Mouse (Mus musculus) limb, embryonic 12.5 days (tissue): Measurements from ENCODE around the gene Kif18a. TPM values are rescaled to one million over a fixed set of nuclear protein-coding genes. Genes with fewer than 3 reads are reported as not detected.

Experiments
- ATAC-seq: fragments of 200-750 bp; cut with Nextera tagmentation; 2 replicates; pipeline ENCODE4 v1.8.0; 2017; ENCODE audit warnings: low read depth, moderate TSS enrichment; ENCODE audit not compliant: insufficient number of reproducible peaks, insufficient read depth, low FRiP score, low TSS enrichment
- H3K27ac ChIP-seq: fragments of 300-500 bp; sonication (generic); 2 replicates; pipeline ENCODE4 v1.5.1; 2016; ENCODE audit warnings: mild to moderate bottlenecking, moderate library complexity
- H3K27me3 ChIP-seq: fragments of 300-500 bp; sonication (generic); 2 replicates; pipeline ENCODE4 v1.6.1; 2016; ENCODE audit warnings: mild to moderate bottlenecking, moderate library complexity
- H3K36me3 ChIP-seq: fragments of 300-500 bp; sonication (generic); 2 replicates; pipeline ENCODE4 v1.6.1; 2016; ENCODE audit warnings: mild to moderate bottlenecking, moderate library complexity
- H3K4me1 ChIP-seq: fragments of 300-500 bp; sonication (generic); replicated peaks from 2 replicates; pipeline ENCODE4 v1.6.1; 2016
- H3K4me2 ChIP-seq: fragments of 300-500 bp; sonication (generic); 2 replicates; pipeline ENCODE4 v1.6.1; 2016; ENCODE audit warnings: mild to moderate bottlenecking, moderate library complexity
- H3K4me3 ChIP-seq: fragments of 300-500 bp; sonication (generic); replicated peaks from 2 replicates; pipeline ENCODE4 v1.5.1; 2016; ENCODE audit warnings: mild to moderate bottlenecking
- H3K9ac ChIP-seq: fragments of 300-500 bp; sonication (generic); replicated peaks from 2 replicates; pipeline ENCODE4 v1.6.1; 2016; ENCODE audit warnings: mild to moderate bottlenecking, moderate library complexity
- H3K9me3 ChIP-seq: fragments of 300-500 bp; sonication (generic); 2 replicates; pipeline ENCODE4 v1.6.1; 2016; ENCODE audit warnings: mild to moderate bottlenecking, moderate library complexity
- WGBS: fragments of 180-500 bp; shearing (Covaris S2); methylation state at CpG from one replicate; pipeline ENCODE4 v1.1.7; 2016; 5-methylcytosine and 5-hydroxymethylcytosine counted together
- polyA plus RNA-seq: library from polyadenylated mRNA; unstranded; fragments of >200 nt; fragmentation: Nextera tagmentation; extraction: Ambion mirVana; gene quantifications from 2 replicates; pipeline ENCODE4 v1.2.1, GENCODE M21; 2016

Kif18a gene
- polyA plus RNA-seq, result 28.5 and 29.5 TPM in 2 replicates

- H3K4me3 ChIP-seq, result peak within 1 kb of the TSS; percentile 72
- peak within 1 kb of the TSS; percentile 71 for H3K9ac ChIP-seq
- H3K4me2 ChIP-seq, result peak within 1 kb of the TSS; percentile 70
- no peaks in the 10 kb centered on the region for H3K36me3 ChIP-seq
- under 1% methylated on average over 51 of the region's 51 CpGs for WGBS
- ATAC-seq, result peak; percentile 97
- no peaks in the 10 kb centered on the region for H3K27me3 ChIP-seq
- H3K4me1 ChIP-seq, result peaks cover 10% of the 10 kb centered on the region
- peak within 1 kb of the TSS; percentile 80 for H3K27ac ChIP-seq
- no peaks in the 10 kb centered on the region for H3K9me3 ChIP-seq
Measured at GRCm38 (mm10) chr2:109280600-109281340, at the start of gene Kif18a, which contains the start of gene Mettl15. TSS of gene Kif18a (plus strand) at chr2:109280738. TSS of gene Mettl15 (minus strand) at chr2:109280748.

DNA sequence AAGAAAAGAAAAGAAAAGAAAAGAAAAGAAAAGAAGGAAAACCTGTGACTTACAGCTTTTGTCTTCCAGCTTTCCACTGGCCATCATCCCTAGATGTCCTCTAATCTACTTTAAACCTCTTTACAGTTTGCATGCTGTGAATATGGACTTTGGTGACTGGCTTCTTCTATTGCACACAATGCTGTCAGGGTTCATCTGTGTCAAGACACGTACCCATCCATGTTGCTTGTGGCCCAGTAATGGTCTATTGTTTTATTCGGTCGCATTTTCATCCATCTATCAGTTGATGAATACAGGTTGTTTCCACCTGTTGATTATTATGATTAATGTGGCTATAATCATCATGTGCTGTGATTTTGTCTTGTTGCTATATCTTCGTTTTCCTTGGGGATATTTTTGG is 46.7 kb upstream of the Kif18a start:
- H3K9me3 ChIP-seq, result no peaks in the 10 kb centered on the region
- no peak overlapping the region for H3K9ac ChIP-seq
- H3K4me1 ChIP-seq, result no peaks in the 10 kb centered on the region
- 84% methylated on average over 4 of the region's 4 CpGs for WGBS
- ATAC-seq, result no peak
- no peaks in the 10 kb centered on the region for H3K36me3 ChIP-seq
- no peaks in the 10 kb centered on the region for H3K27me3 ChIP-seq
- H3K4me2 ChIP-seq, result no peak overlapping the region
- H3K27ac ChIP-seq, result no peak overlapping the region
- H3K4me3 ChIP-seq, result no peak overlapping the region

DNA sequence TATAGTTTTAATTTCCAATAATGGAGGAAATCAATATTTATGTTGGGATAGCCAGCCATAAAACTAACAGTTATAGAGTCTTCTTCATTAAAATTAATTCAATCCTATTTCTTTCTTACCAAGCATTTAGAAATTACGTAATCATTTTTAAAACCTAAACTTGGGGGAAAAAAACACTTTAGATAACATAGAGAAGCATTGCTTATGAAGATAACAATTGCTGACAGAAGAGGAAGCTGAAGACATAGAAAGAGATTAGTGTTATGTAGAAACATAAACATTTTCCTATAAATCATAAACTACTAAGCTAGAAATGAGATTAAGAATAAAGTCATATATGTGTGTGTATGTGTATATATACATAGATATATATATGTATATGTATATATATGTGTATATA is 44.8 kb upstream of the Kif18a start:
- no peak overlapping the region for H3K4me2 ChIP-seq
- H3K9ac ChIP-seq, result no peak overlapping the region
- H3K36me3 ChIP-seq, result no peaks in the 10 kb centered on the region
- no peaks in the 10 kb centered on the region for H3K27me3 ChIP-seq
- WGBS, result 85% methylated on average over 1 of the region's 1 CpGs
- no peak for ATAC-seq
- no peaks in the 10 kb centered on the region for H3K4me1 ChIP-seq
- H3K27ac ChIP-seq, result no peak overlapping the region
- H3K9me3 ChIP-seq, result no peaks in the 10 kb centered on the region
- no peak overlapping the region for H3K4me3 ChIP-seq

- WGBS, result 22% methylated on average over 3 of the region's 3 CpGs
- Histone ChIP-seq H3K27me3 (no peaks in the 10 kb centered on the region), H3K4me3 (no peak overlapping the region), H3K4me1 (no peaks in the 10 kb centered on the region), H3K9ac (no peak overlapping the region), H3K36me3 (no peaks in the 10 kb centered on the region), H3K9me3 (no peaks in the 10 kb centered on the region), H3K27ac (no peak overlapping the region), H3K4me2 (no peak overlapping the region)
- ATAC-seq, result no peak
Measured at GRCm38 (mm10) chr2:109241947-109242346, 38.6 kb upstream of the Kif18a start.

- Histone ChIP-seq H3K9ac (no peak overlapping the region), H3K27ac (no peak overlapping the region), H3K4me2 (no peak overlapping the region), H3K9me3 (no peaks in the 10 kb centered on the region), H3K4me1 (no peaks in the 10 kb centered on the region), H3K27me3 (no peaks in the 10 kb centered on the region), H3K36me3 (no peaks in the 10 kb centered on the region), H3K4me3 (no peak overlapping the region)
- no peak for ATAC-seq
- WGBS, result 90% methylated on average over 1 of the region's 1 CpGs
Measured at GRCm38 (mm10) chr2:109262779-109263178, 17.8 kb upstream of the Kif18a start.

GRCm38 (mm10) chr2:109273098-109273497 is 7.4 kb upstream of the Kif18a start:
- no peaks in the 10 kb centered on the region for H3K36me3 ChIP-seq
- ATAC-seq, result no peak
- H3K9me3 ChIP-seq, result no peaks in the 10 kb centered on the region
- no peaks in the 10 kb centered on the region for H3K27me3 ChIP-seq
- no peak overlapping the region for H3K27ac ChIP-seq
- H3K4me1 ChIP-seq, result peaks cover 3% of the 10 kb centered on the region
- no peak overlapping the region for H3K9ac ChIP-seq
- 80% methylated on average over 1 of the region's 1 CpGs for WGBS
- H3K4me2 ChIP-seq, result no peak overlapping the region
- no peak overlapping the region for H3K4me3 ChIP-seq

DNA sequence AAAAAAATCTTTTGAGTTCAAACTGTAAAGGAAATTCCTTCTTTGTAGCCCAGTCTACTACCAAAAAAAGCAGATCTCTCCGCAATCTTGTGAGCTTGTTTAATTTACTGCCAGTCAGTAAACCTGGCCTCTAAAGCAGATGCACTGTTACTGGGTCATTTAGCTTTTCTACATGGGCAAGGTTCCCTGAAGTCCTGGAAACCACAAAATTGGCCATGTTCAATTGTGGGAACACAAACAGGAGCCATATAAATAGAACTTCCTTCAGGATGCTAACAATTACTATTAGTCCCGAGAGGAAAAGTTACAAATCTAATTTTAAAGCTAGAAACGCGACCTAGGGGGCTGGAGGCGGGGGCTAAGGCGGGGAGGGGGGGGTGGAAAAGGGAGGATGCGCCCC is 2.9 kb upstream of the Kif18a start:
- Histone ChIP-seq H3K36me3 (no peaks in the 10 kb centered on the region), H3K9ac (peak overlapping the region; percentile 68), H3K4me3 (peak overlapping the region; percentile 53), H3K27ac (peak overlapping the region; percentile 23; the same call in 1 of the 2 replicates), H3K4me1 (peaks cover 10% of the 10 kb centered on the region), H3K4me2 (peak overlapping the region; percentile 64), H3K27me3 (no peaks in the 10 kb centered on the region), H3K9me3 (no peaks in the 10 kb centered on the region)
- 3% methylated on average over 6 of the region's 7 CpGs for WGBS
- no peak for ATAC-seq

DNA sequence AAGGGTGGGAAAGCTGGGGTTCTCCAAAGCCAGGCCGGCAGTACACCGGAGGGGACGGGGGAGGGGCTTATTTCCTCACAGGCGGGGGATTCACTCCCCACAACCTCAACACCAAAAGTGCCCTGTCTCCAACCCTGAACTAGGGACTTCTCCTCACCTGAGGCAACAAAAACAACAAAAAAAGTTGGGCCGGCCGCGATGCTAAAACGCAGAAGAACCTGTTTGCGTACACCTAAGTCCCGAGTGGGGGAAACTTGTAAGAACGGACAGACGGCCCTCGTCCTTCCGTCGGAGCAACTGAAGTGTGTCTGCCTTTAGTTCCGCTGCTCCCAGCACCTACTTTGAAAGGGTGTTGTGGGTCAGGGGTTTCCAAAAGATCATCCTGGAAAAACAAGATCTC is 2.5 kb upstream of the Kif18a start:
- Histone ChIP-seq H3K27me3 (no peaks in the 10 kb centered on the region), H3K27ac (peak overlapping the region; percentile 23; the same call in 1 of the 2 replicates), H3K9ac (peak overlapping the region; percentile 68), H3K9me3 (no peaks in the 10 kb centered on the region), H3K36me3 (no peaks in the 10 kb centered on the region), H3K4me3 (peak overlapping the region; percentile 53), H3K4me1 (peaks cover 10% of the 10 kb centered on the region), H3K4me2 (peak overlapping the region; percentile 64)
- ATAC-seq, result no peak
- WGBS, result under 1% methylated on average over 16 of the region's 16 CpGs

- ATAC-seq, result no peak
- H3K27me3 ChIP-seq, result no peaks in the 10 kb centered on the region
- peak overlapping the region; percentile 13; the same call in 1 of the 2 replicates for H3K9ac ChIP-seq
- 8% methylated on average over 4 of the region's 4 CpGs for WGBS
- H3K36me3 ChIP-seq, result no peaks in the 10 kb centered on the region
- no peaks in the 10 kb centered on the region for H3K9me3 ChIP-seq
- no peak overlapping the region for H3K27ac ChIP-seq
- peaks cover 10% of the 10 kb centered on the region for H3K4me1 ChIP-seq
- peak overlapping the region; percentile 70 for H3K4me2 ChIP-seq
- H3K4me3 ChIP-seq, result peak overlapping the region; percentile 72
Measured at GRCm38 (mm10) chr2:109280272-109280599, 302 bp upstream of the Kif18a start.

DNA sequence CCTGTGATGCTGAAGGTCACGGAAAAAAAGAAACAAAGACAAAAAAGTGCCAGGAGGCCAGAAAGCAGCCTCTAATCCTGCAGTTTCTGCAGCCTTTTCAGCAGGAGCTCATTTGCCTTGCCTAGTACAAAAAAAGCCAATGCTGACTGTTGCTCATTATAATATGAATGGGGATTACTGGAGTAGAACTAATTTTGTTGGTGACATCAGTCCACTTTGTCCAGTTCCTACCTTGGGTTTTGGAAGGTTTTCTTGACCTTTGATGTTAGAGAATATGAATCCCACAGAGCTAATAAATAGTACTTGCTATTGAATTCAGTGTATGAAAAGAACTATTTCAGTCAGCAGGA is 778 bp downstream of the Kif18a start:
- H3K27me3 ChIP-seq, result no peaks in the 10 kb centered on the region
- H3K4me2 ChIP-seq, result peak overlapping the region; percentile 70
- no peaks in the 10 kb centered on the region for H3K36me3 ChIP-seq
- 0% methylated on average over 1 of the region's 1 CpGs for WGBS
- H3K4me3 ChIP-seq, result peak overlapping the region; percentile 72
- peak overlapping the region; percentile 80; the same call in 1 of the 2 replicates for H3K27ac ChIP-seq
- H3K9me3 ChIP-seq, result no peaks in the 10 kb centered on the region
- peaks cover 10% of the 10 kb centered on the region for H3K4me1 ChIP-seq
- peak overlapping the region; percentile 71 for H3K9ac ChIP-seq
- ATAC-seq, result no peak

DNA sequence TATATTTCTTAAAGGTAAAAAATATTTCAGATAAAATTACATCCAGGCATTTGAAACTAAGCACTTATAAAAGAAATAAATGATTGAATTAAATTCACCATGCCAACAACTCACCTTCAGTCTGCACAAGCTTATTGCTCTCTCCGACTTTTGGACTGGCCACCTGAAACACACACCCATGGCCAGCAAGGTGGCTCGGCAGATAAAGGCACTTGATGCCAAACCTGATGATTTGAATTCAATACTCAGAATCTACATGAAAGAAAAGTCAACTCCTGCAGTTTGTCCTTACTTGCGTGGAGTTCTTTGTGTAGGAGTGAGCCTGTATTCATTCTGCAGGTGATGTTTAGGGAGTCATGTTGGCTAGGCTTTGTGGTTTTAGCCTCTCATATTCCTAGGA is 3.6 kb downstream of the Kif18a start:
- Histone ChIP-seq H3K4me3 (no peak overlapping the region), H3K27ac (no peak overlapping the region), H3K4me2 (no peak overlapping the region), H3K9ac (no peak overlapping the region), H3K9me3 (no peaks in the 10 kb centered on the region), H3K27me3 (no peaks in the 10 kb centered on the region), H3K36me3 (peaks cover 4% of the 10 kb centered on the region; the same call in 1 of the 2 replicates), H3K4me1 (peaks cover 7% of the 10 kb centered on the region)
- WGBS, result 91% methylated on average over 3 of the region's 3 CpGs
- ATAC-seq, result no peak

DNA sequence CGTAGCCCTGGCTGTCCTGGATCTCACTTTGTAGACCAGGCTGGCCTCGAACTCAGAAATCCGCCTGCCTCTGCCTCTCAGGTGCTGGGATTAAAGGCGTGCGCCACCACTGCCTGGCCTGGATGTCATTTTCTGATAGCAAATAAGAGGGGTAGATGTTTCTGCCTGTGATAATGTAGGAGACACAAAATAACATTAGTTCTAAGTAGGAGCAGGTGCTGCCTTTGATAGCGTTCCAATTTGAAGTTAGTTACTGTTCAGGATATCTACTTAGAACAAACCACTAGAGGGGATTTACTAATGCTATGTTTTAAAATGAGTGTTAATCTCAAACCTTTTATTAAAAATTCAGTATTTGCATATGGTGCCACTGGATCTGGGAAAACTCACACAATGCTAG is 8.8 kb downstream of the Kif18a start:
- Histone ChIP-seq H3K4me3 (no peak overlapping the region), H3K27me3 (no peaks in the 10 kb centered on the region), H3K4me2 (no peak overlapping the region), H3K4me1 (no peaks in the 10 kb centered on the region), H3K27ac (no peak overlapping the region), H3K9ac (no peak overlapping the region), H3K9me3 (no peaks in the 10 kb centered on the region), H3K36me3 (peaks cover 41% of the 10 kb centered on the region)
- no peak for ATAC-seq
- 94% methylated on average over 6 of the region's 6 CpGs for WGBS
